Mouse (Mus musculus): Measurements from ENCODE around the gene AC124502.3. TPM values are rescaled to one million over a fixed set of nuclear protein-coding genes. Genes with fewer than 3 reads are reported as not detected.
"Not testable (repeated sequence)": the region's sequence is repeated elsewhere in the genome, so short reads cannot be mapped to it uniquely, and the experiment has no call there.

The AC124502.3 gene
- polyA plus RNA-seq, 1 experiment from 2014 or later: 1.5 TPM

DNA sequence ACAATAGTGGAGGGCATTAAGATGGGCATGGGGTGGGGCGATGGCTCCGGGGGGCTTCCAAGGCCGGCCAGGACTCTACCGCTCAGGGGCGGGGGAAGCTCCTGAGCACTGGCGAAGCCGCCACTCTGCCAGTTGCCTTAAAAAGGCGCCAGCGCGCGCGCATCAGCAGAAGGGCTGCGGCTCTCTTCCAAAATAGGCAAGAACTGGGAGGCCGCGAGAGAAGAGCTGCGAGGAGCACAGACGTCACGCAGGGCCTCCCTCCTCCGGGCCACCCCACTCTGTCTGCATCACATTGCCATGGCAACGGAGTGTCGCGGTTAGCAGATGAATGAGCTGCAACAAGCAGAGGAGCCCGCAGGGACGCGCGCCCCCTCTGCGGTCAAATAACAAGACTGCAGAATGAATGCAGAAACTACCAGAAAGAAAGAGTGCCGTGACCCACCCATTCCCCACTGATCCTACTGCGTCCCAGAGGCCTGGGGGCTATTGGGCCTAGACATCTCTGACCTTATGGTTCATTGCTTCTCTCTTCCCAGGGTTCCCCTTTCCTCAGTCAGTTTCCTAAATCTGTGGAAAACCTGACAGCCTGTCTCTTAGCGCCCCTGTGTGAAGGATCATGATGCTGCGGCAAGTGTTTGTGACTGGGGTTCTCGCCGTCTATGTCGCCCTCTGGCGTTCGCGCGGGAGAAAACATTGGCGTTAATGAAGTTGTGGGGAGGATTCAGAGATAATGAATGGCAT is 36.9 kb upstream of the AC124502.3 start:
- Histone ChIP-seq H3K36me3 (ENCODE audit: control insufficient read depth, insufficient read depth, low read length) (no peaks in the 10 kb centered on the region), H3K4me2 (ENCODE audit: low read depth, low read length) (peak overlapping the region; percentile 35), H3K27me3 (replicated peaks; ENCODE audit: control insufficient read depth, insufficient read depth, low read length) (no peaks in the 10 kb centered on the region), H3K9me3 (ENCODE audit: control insufficient read depth, low read length) (no peaks in the 10 kb centered on the region), H3K27ac (ENCODE audit: low read length) (no peak overlapping the region), H3K9ac (ENCODE audit: low read depth, low read length) (peak overlapping the region; percentile 30; the same call in 1 of the 2 replicates), H3K4me3 (ENCODE audit: low read length) (peak overlapping the region; percentile 29), H3K4me1 (ENCODE audit: control insufficient read depth, insufficient read depth, low read length) (0 out of 2 replicates have a peak, but pooled peaks cover 4% of the 10 kb centered on the region)
- 1% methylated on average over 39 of the region's 39 CpGs for WGBS
- ATAC-seq: peak; percentile 91

DNA sequence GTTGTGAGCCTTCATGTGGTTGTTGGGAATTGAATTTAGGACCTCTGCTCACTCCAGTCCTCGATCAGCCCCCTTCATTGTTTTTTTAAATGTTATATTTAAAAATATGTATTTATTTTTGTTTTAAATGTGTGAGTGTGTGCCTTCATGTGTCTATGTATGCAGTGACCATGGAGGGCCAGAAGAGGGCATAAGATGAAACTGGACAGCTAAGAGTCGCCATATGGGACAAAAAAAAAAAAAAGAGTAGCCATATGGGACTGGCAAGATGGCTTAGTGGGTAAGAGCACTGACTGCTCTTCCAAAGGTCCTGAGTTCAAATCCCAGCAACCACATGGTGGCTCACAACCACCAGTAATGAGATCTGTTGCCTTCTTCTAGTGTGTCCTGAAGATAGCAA is 35.0 kb upstream of the AC124502.3 start:
- not testable (repeated sequence) for H3K4me3 ChIP-seq (ENCODE audit: low read length); H3K4me1 ChIP-seq (ENCODE audit: control insufficient read depth, insufficient read depth, low read length); H3K27me3 ChIP-seq (replicated peaks; ENCODE audit: control insufficient read depth, insufficient read depth, low read length); ATAC-seq; H3K4me2 ChIP-seq (ENCODE audit: low read depth, low read length); H3K36me3 ChIP-seq (ENCODE audit: control insufficient read depth, insufficient read depth, low read length); H3K9ac ChIP-seq (ENCODE audit: low read depth, low read length); H3K9me3 ChIP-seq (ENCODE audit: control insufficient read depth, low read length); H3K27ac ChIP-seq (ENCODE audit: low read length)
- 58% methylated on average over 2 of the region's 2 CpGs for WGBS

DNA sequence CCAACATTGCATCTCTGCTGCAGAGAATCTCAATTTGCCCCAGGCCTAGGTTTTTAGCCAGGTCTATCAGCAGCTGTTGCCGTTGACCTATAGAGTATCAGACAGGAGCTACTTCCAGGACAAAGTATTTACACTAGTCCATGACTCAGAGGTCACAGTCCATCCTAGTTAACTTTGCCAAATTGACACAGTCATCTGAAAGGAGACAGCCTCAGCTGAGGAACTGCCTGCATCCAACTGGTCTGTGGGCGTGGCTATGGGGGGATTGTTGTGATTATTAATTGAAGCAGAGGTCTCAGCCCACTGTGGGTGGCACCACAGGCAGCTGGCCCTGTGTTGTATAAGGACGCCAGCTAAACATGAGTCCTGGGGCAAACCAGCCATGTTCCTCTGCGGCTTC is 33.8 kb upstream of the AC124502.3 start:
- 57% methylated on average over 4 of the region's 4 CpGs for WGBS
- Histone ChIP-seq H3K9ac (ENCODE audit: low read depth, low read length) (no peak overlapping the region), H3K4me3 (ENCODE audit: low read length) (no peak overlapping the region), H3K4me2 (ENCODE audit: low read depth, low read length) (no peak overlapping the region), H3K27me3 (replicated peaks; ENCODE audit: control insufficient read depth, insufficient read depth, low read length) (no peaks in the 10 kb centered on the region), H3K4me1 (ENCODE audit: control insufficient read depth, insufficient read depth, low read length) (no peaks in the 10 kb centered on the region), H3K36me3 (ENCODE audit: control insufficient read depth, insufficient read depth, low read length) (no peaks in the 10 kb centered on the region), H3K9me3 (ENCODE audit: control insufficient read depth, low read length) (0 out of 2 replicates have a peak, but pooled peaks cover 2% of the 10 kb centered on the region), H3K27ac (ENCODE audit: low read length) (no peak overlapping the region)
- ATAC-seq: peak; percentile 6; the same call in 1 of the 2 replicates

DNA sequence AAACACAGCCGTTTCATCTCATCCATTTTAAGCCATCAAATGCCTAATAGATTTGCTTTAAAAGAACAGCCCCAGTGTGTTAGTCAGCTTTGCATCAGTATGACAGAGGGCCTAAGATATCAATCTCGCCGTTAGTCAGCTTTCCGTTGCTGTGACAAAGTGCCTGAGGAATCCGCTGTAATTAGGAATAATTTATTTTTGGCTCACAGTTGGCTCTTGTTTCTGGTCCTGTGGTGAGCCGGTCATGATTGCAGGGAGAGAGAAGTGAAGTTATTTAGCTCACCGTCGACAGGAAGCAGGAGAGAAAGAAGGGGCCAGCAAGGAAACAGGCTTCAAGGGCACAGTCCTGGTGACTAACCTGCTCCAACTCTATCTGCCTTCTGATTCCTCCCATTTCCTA is 25.6 kb upstream of the AC124502.3 start:
- Histone ChIP-seq H3K36me3 (ENCODE audit: control insufficient read depth, insufficient read depth, low read length) (no peaks in the 10 kb centered on the region), H3K4me3 (ENCODE audit: low read length) (no peak overlapping the region), H3K9me3 (ENCODE audit: control insufficient read depth, low read length) (no peaks in the 10 kb centered on the region), H3K27me3 (replicated peaks; ENCODE audit: control insufficient read depth, insufficient read depth, low read length) (no peaks in the 10 kb centered on the region), H3K4me2 (ENCODE audit: low read depth, low read length) (no peak overlapping the region), H3K9ac (ENCODE audit: low read depth, low read length) (no peak overlapping the region), H3K4me1 (ENCODE audit: control insufficient read depth, insufficient read depth, low read length) (peaks cover 8% of the 10 kb centered on the region), H3K27ac (ENCODE audit: low read length) (no peak overlapping the region)
- WGBS: 55% methylated on average over 8 of the region's 8 CpGs
- ATAC-seq: no peak

DNA sequence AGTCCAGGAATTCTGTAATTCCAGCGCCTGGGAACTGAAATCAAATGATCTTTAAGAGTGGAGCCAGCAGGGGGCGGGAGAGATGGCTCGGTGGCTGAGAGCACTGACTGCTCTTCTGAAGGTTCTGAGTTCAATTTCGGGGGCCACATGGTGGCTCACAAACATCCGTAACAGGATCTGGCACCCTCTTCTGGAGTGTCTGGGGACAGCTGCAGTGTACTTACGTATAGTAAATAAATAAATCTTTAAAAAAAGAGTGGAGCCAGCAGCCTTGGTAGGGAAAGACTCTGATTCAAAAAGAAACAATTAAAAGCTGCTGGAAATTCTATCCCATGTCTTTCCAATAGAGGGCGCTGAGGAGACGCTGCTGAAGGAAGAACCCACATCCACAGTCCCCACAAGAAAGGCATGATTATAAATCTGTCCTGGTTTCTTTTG is 23.7 kb upstream of the AC124502.3 start:
- no peak overlapping the region for H3K27ac ChIP-seq (ENCODE audit: low read length)
- WGBS: 18% methylated on average over 8 of the region's 8 CpGs
- no peaks in the 10 kb centered on the region for H3K36me3 ChIP-seq (ENCODE audit: control insufficient read depth, insufficient read depth, low read length)
- H3K4me2 ChIP-seq (ENCODE audit: low read depth, low read length): no peak overlapping the region
- ATAC-seq: no peak
- no peaks in the 10 kb centered on the region for H3K9me3 ChIP-seq (ENCODE audit: control insufficient read depth, low read length)
- H3K9ac ChIP-seq (ENCODE audit: low read depth, low read length): no peak overlapping the region
- H3K27me3 ChIP-seq (replicated peaks; ENCODE audit: control insufficient read depth, insufficient read depth, low read length): no peaks in the 10 kb centered on the region
- H3K4me1 ChIP-seq (ENCODE audit: control insufficient read depth, insufficient read depth, low read length): peaks cover 8% of the 10 kb centered on the region
- no peak overlapping the region for H3K4me3 ChIP-seq (ENCODE audit: low read length)

DNA sequence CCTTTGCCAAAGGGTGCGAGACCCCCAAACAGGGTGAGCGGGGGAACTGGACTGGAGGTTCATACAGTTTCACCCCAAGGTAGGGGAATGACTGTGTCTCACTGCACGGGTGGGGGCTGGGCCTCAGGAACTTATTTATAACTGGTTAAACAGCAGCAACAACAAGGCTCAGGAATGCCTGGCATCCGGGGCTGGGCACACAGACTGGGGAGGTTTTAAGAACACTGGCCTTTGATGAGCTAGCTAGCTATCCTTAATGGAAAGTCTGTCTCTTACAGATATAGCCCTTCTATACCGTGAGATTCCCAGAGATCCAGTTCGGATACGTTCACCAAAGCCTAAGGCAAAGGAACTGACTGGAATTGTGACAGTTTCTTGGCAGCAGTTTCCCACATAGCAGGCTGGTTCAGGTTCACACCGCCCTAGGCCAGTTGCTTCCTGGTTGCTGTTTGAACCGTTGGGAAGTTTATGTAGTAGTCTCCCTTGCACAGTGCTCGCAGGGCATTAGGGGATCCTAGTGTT is 22.4 kb upstream of the AC124502.3 start:
- WGBS: 23% methylated on average over 10 of the region's 10 CpGs
- H3K27ac ChIP-seq (ENCODE audit: low read length): 0 out of 2 replicates have a peak overlapping the region, but pooled peaks have one; percentile 33

DNA sequence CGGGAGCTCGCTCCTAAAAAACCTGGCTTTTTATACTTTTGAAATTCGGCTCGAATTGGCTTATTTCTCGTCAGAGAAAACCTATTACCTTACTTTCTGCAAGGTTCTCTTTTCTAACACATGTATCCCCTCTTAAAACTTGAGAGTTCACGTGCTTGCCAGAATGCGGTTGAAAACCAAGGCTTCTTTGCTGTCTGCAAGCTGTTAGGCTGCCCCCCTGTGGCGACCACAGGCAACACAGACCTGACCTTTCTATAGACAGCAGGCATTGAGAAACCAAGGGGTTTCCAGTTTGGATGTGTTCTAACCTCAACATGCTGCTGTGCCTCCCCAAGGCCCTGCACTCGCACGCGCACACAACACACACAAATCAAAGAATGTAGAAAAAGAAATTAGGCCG is 21.9 kb upstream of the AC124502.3 start:
- no peaks in the 10 kb centered on the region for H3K36me3 ChIP-seq (ENCODE audit: control insufficient read depth, insufficient read depth, low read length)
- WGBS: 24% methylated on average over 12 of the region's 12 CpGs
- no peaks in the 10 kb centered on the region for H3K9me3 ChIP-seq (ENCODE audit: control insufficient read depth, low read length)
- peaks cover 8% of the 10 kb centered on the region for H3K4me1 ChIP-seq (ENCODE audit: control insufficient read depth, insufficient read depth, low read length)
- ATAC-seq: no peak
- H3K9ac ChIP-seq (ENCODE audit: low read depth, low read length): peak overlapping the region; percentile 44; the same call in 1 of the 2 replicates
- H3K27ac ChIP-seq (ENCODE audit: low read length): 0 out of 2 replicates have a peak overlapping the region, but pooled peaks have one; percentile 33
- H3K4me2 ChIP-seq (ENCODE audit: low read depth, low read length): 0 out of 2 replicates have a peak overlapping the region, but pooled peaks have one; percentile 31
- H3K27me3 ChIP-seq (replicated peaks; ENCODE audit: control insufficient read depth, insufficient read depth, low read length): no peaks in the 10 kb centered on the region
- no peak overlapping the region for H3K4me3 ChIP-seq (ENCODE audit: low read length)

More for the DNA sequence above, 22.4 kb upstream of the AC124502.3 start:
- H3K27me3 ChIP-seq (replicated peaks; ENCODE audit: control insufficient read depth, insufficient read depth, low read length): no peaks in the 10 kb centered on the region
- H3K9me3 ChIP-seq (ENCODE audit: control insufficient read depth, low read length): no peaks in the 10 kb centered on the region
- no peak overlapping the region for H3K4me3 ChIP-seq (ENCODE audit: low read length)
- peak overlapping the region; percentile 44; the same call in 1 of the 2 replicates for H3K9ac ChIP-seq (ENCODE audit: low read depth, low read length)
- H3K4me2 ChIP-seq (ENCODE audit: low read depth, low read length): 0 out of 2 replicates have a peak overlapping the region, but pooled peaks have one; percentile 31
- peak; percentile 59 for ATAC-seq
- H3K4me1 ChIP-seq (ENCODE audit: control insufficient read depth, insufficient read depth, low read length): peaks cover 8% of the 10 kb centered on the region
- H3K36me3 ChIP-seq (ENCODE audit: control insufficient read depth, insufficient read depth, low read length): no peaks in the 10 kb centered on the region

DNA sequence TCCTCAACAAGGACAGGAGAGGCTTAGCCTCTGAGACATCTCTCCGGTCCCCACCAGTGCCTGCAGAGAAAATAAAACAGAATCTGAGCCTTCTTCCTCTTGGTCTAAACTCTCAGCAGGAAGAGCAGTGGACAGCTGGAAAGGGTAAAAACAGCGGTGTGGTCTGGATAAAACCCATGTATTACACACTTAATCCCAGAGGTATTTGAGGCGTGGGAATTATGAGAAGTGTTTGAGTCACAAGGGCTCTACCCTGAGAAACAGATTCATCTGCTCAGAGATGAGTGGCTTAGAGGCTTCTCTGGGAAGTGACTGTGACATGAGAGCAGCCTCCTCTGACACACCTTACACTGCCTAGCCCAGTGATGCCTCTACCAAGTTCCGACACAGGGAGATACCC is 21.1 kb upstream of the AC124502.3 start:
- peaks cover 8% of the 10 kb centered on the region for H3K4me1 ChIP-seq (ENCODE audit: control insufficient read depth, insufficient read depth, low read length)
- H3K4me2 ChIP-seq (ENCODE audit: low read depth, low read length): no peak overlapping the region
- no peaks in the 10 kb centered on the region for H3K27me3 ChIP-seq (replicated peaks; ENCODE audit: control insufficient read depth, insufficient read depth, low read length)
- ATAC-seq: no peak
- no peaks in the 10 kb centered on the region for H3K9me3 ChIP-seq (ENCODE audit: control insufficient read depth, low read length)
- H3K4me3 ChIP-seq (ENCODE audit: low read length): no peak overlapping the region
- 73% methylated on average over 4 of the region's 4 CpGs for WGBS
- no peaks in the 10 kb centered on the region for H3K36me3 ChIP-seq (ENCODE audit: control insufficient read depth, insufficient read depth, low read length)
- H3K27ac ChIP-seq (ENCODE audit: low read length): no peak overlapping the region
- no peak overlapping the region for H3K9ac ChIP-seq (ENCODE audit: low read depth, low read length)

DNA sequence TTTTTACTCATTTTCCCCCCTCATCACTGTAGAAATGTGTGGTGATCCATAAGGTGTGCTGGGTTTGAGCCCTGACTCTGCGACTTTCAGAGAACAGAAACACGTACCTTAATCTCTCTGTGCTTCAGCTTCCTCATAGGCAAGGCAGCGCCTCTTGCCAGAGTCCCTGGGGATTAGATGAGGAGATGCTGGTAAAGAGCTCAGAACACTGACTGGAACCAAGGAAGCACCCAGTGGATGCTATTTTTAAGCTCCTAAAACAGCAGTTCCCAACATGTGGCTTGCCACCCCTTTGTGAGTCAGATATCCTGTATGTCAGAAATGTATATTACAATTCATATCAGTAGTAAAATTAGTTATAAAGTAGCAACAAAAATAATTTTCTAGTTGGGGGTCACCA is 20.5 kb upstream of the AC124502.3 start:
- Histone ChIP-seq H3K4me1 (ENCODE audit: control insufficient read depth, insufficient read depth, low read length) (peaks cover 8% of the 10 kb centered on the region), H3K9me3 (ENCODE audit: control insufficient read depth, low read length) (no peaks in the 10 kb centered on the region), H3K4me2 (ENCODE audit: low read depth, low read length) (no peak overlapping the region), H3K36me3 (ENCODE audit: control insufficient read depth, insufficient read depth, low read length) (no peaks in the 10 kb centered on the region), H3K9ac (ENCODE audit: low read depth, low read length) (no peak overlapping the region), H3K4me3 (ENCODE audit: low read length) (no peak overlapping the region), H3K27me3 (replicated peaks; ENCODE audit: control insufficient read depth, insufficient read depth, low read length) (no peaks in the 10 kb centered on the region), H3K27ac (ENCODE audit: low read length) (no peak overlapping the region)
- no peak for ATAC-seq
- 90% methylated on average over 3 of the region's 3 CpGs for WGBS
